Mouse (Mus musculus): ENCODE data around the gene Nup62cl.

The Nup62cl gene

DNA sequence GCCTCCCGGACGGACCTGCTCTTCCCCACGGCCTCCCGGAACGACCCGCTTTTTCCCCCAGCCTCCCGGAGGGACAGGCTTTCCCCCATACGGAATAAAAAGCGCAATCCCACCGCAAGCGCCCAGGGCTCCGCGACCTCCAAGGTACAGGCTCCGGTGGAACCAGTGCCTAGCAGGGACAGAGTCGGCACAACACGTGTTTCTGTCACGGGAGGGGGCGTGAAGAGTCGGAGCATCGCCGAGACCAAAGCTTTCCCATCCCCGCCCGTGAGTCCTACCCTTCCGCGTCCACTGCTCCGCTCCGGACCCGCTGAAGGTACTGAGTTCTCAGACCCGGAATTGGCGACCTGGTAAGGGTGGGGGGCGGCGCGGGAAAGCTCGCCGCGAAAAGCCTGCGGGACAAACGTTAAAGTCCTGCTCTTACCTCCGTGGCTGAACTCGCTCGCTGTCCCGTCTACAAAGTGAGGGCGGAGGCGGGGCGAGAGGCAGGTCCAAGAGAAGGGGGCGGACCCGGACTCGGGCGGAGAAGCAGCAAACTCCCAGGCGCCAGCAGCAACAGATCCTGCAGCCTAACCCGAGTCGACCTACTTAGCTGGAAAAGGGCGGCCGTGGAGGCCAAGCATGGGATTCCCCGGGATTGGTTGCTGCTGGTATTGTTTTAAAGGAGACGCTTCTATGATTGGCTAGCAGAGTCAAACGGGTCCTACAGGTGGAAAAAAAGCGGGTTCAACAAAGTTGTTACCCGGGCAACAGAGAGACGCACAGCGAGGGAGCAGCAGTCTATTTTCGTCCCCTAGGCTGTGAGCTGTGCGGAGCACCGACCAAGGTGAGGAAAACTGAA lies at the start of gene Nup62cl, which contains the start of gene Pih1h3b:
Gene Nup62cl (minus strand): TSS at position 578 of the 841 bp plus-strand sequence.
Gene Pih1h3b (plus strand): TSS at position 745 of the 841 bp plus-strand sequence.
- no peak for DNase-seq (ENCODE audit: low spot score)

DNA sequence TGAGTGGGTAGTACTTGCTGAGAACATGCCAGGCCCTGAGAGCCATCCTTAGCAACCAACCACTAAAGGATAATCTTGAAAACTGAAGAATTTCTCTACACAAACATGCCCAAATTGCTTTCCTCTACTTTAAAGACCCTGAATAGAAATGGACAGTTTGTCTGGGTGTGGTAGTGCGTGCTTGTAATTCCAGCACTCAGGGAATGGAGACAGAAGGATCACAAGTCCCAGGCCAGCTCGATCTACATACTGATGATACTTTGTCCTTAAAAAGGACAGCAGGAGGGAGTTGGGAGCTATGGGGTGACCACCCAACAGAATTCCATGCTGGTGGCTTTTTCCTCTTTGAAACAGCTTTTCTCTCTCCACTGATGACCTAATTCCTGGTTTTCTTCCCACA lies 31.6 kb upstream of the Nup62cl start:
- DNase-seq (ENCODE audit: low spot score): no peak

DNA sequence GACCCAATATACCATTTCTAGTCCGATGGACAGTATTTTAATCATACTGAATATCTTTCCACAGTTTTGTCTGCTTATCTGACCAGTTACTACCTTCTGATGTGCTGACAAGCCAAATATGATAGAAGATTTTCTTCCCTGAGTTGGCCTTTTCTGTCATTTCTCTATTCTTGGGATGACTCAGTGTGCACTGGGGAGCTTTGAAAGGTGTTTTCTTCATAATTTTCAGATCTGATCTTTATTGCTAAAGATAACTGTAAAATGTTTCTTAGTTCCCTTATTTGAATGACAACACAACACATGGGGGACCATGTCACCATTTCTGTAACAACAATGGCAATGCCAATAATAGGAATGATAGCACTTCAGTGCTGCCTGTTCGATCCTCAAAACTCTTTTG lies 20.0 kb upstream of the Nup62cl start:
- DNase-seq (ENCODE audit: low spot score): no peak

DNA sequence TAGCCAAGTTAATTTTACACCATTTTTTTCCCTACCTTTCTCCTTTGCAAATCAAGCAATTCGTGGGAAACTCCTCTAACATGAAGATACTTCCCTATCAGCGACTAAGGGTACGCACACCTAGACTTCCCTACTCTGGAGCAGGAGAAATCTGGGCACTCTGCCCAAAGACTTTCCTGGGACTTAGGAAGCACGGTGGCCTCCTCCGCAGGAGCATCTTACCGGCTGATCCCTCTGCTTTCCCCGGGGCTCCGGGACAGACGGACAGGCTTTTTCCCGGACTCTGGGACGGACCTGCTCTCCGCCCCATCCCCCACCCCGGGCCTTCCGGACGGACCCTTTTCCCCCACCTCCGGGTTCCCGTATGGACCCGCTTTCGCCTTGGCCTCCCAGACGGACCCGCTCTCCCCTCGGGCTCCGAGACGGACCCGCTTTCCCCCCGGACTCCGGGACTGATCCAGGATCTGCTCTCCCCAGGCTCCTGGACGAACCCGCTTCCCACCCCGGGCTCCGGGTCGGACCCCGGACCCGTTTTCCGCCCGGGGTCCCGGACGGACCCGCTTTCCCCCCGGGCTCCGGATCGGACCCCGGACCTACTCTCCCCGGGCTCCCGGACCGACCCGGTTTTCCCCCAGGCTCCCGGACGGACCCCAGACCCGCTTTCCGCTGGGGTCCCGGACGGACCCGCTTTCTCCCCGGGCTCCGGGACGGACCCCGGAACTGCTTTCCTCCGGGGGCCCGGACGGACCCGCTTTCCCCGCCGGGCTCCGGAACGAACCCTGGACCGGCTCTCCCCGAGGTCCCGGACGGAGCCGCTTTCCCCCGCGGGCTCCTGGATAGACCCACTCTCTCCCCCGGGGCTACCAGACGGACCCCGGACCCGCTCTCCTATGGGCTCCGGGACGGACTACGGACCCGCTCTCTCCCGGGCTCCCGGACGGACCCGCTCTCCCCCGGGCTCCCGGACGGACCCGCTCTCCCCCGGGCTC lies 1.3 kb downstream of the Nup62cl start:
- DNase-seq (ENCODE audit: low spot score): no peak

DNA sequence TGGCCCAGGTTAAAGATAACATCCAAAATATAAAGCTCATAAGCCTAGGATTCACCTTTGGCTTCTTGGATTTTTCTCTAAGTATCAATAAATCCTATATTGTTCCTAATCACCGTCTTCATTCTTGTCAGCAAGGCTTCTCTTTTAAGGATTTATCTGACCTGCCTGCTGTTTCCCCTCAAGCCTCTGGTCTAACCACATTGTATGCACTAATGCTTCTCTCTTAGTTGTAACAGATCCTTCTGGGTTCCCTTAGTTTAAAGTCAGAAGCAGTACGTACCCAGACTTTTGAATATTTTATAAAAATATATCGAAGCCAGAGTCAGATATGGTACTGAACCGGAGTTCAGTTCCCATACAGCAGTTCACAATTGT lies 63.8 kb downstream of the Nup62cl start:
- DNase-seq (ENCODE audit: low spot score): no peak

DNA sequence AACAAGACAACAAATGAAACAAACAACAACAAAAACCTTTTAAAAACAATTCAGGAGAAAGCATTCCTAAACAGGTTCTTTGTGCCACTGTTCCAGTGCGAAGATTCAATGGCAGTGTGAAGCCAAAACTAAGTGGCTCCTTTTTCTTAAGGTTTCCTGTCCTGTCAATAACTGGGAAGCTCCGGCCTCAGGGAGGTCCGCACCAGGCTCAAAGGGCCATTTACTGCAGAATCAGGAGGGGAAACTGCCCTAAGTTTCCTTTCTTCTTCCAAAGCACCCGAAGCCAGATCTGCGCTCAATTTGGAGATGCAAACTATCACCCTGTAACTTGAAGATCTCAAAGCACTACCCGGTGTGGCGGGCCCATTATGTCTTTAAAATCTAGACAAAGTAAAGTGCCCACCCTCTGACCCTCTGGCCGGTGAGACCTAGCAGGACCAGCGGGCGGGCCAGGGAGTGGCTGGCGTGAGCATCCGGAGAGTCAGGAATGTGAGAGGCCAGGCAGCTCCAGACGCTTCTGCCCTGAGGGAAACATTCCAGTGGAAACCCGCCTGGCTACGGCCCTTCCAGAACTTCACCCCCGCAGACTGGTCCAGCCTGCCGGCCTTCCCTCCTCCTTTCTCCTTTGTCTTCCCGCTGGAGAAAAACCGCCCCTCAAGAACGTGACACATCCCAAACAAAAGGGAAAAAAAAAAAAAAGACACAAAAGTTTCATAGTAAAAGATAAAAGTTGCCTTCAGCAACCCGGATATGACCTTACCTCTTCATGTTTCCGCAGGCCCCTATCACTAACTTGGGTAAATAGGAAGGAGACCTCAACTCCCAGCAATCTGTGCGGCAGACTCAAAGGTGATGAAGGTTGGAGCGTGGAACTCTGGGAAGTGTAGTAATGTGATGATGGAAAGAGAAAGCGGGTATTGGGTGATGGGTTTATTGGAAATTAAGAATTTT lies 64.5 kb downstream of the Nup62cl start, which contains the start of gene Rbm41:
Gene Rbm41 (minus strand): TSS at position 856 of the 951 bp plus-strand sequence.
- peak; percentile 22 for DNase-seq (ENCODE audit: low spot score)

DNA sequence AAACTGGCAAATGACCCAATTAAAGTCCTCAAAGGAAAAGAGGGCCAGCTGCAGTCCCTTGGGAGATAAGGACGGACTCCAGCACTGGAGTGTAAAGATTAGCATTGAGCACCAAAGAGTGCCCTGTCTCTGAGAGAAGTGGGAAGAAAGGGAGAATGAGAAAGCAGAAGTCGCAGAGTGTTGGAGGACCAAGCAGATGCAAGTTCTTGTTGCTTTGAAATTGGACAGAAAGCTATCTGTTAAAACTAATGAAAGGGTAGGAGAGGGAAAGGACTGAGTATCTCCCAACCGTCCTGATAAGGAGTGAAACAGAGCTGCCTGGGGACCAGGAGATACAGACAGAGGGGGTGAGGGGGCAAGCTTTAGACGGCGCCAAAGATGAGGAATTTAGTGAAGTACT lies 80.4 kb downstream of the Nup62cl start:
- DNase-seq (ENCODE audit: low spot score): no peak

Data from left cerebral cortex, adult 11 months (tissue).